Mouse (Mus musculus): ENCODE data around the gene Dclk3.

Dclk3 gene

DNA sequence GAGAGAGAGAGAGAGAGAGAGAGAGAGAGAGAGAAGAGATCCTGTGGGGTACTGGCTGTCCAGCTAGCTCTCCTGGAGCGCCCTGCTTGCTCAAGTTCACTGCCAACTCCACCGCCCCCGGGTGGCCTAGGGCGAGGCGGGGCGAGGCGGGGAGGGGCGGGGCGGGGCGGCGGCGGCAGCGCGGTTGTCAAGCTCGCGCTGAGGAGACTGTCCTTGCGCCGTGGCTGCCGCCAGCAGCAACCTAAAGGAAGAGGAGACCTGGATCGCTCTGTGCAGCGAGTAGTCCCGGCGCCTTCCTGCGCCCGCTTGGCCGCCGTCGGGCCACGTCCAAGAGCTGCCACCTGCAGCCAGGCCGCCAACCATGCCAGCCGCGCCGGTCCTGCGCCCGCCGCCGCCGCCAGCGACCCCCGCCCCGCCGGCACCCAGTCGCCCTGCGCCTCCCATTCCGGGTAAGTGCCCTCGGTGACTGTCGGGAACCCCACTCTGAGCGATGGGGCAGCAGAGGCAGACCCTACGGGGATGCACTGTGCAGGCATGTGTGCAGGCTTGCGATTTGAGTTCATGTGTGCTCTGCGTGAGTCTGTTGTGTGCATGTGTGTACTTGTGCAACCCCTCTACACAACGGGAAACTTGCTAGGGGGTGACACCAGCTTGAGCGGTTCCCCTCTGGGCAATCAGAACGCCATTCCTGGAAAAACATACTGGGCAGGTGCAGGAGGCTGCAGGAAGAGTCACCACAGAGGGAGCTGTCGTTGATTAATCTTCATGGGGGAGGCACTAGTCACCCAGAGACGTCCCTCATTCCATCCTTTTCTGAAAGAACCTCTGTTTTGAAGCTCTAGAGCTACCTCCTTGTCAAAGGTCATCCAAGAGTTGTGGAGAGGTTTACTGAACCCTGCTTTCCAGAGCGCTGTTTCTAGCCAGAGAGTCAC is at the start of gene Dclk3:
Gene Dclk3, plus strand, starts transcription at position 178 of the 932 bp plus-strand sequence.
- peak; percentile 24; the same call in 1 of the 2 replicates for ATAC-seq (ENCODE audit: low TSS enrichment)

DNA sequence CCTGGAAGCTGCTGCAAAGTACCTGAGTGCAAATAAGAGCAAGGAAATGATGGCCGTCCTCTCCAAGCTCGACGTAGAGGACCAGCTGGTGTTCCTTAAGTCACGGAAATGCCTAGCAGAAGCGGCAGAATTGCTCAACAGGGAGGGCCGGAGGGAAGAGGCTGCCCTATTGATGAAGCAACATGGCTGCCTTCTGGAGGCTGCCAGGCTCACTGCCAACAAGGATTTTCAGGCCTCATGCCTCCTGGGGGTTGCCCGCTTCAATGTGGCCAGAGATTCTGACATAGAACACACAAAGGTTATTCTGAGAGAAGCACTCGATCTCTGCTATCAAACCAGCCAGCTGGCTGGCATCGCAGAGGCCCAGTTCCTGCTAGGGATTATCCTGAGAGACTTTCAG is 48.9 kb upstream of the Dclk3 start:
- no peak for ATAC-seq (ENCODE audit: low TSS enrichment)

GRCm38 (mm10) chr9:111391036-111391435 is 47.8 kb upstream of the Dclk3 start:
- ATAC-seq (ENCODE audit: low TSS enrichment): no peak

DNA sequence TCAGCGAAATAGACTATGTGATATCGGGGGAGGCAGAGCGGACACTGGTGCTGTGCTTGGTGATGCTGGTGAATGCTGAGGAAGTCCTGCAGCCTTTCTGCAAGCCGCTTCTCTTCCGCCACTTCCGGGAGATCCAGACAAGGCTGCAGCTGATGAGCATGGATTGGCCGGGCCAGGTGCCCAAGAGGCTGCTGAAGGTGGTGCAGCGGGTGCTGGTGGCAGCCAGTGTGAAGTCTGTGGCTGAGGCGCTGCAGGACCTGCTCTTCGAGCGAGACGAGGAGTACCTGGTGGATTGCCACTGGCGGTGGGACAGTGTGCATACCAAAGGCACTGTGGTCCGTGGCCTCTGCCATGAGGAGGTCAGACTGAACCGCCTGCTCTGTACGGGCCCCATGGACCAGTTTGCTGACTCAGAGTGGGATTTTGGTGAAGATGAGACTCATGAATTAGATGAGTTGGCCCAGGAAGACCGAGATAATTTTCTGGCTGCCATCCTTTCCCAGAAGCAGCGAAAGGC is 46.9 kb upstream of the Dclk3 start:
- ATAC-seq (ENCODE audit: low TSS enrichment): no peak

DNA sequence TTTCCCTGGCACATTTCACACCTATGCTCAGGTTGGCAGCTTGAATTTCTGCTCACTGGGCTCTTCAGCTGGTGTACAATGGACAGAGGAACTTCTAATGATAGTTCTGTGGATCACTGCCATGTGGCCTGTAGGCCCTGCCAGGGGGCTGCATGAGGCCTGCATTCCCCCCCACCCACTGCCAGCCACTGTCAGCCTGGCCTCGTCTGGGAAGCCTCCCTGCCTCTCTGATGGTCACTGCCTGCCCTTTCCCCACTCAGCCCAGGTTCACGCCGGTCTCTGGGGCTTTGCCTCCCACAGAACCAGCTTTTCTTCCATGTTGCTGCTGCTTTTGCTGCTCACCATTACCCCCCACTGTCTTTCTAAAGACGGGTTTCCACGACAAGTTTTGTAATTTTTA is 43.6 kb upstream of the Dclk3 start:
- ATAC-seq (ENCODE audit: low TSS enrichment): no peak

- no peak for ATAC-seq (ENCODE audit: low TSS enrichment)
These were observed 40.8 kb upstream of the Dclk3 start for GRCm38 (mm10) chr9:111398059-111398458.

DNA sequence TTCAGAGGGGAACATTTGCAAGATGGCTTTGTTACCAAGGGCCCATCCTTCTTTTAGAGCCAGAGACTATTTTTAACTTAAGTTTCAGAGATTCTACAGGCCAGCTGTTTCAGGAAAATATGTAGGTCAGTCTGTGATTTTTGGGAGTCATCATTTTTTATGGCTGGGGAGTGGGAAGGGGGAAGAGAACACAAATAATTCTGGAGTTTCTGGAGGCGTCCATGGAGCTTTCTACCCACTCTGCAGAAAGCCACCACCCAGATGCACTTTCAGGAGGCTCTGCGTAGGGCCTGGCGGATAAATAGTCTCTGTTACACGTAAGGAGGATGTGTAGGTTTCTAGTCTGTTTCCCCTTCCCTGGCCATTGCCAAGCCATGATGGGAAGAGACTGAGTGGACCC is 38.8 kb upstream of the Dclk3 start:
- peak; percentile 42; the same call in 1 of the 2 replicates for ATAC-seq (ENCODE audit: low TSS enrichment)

DNA sequence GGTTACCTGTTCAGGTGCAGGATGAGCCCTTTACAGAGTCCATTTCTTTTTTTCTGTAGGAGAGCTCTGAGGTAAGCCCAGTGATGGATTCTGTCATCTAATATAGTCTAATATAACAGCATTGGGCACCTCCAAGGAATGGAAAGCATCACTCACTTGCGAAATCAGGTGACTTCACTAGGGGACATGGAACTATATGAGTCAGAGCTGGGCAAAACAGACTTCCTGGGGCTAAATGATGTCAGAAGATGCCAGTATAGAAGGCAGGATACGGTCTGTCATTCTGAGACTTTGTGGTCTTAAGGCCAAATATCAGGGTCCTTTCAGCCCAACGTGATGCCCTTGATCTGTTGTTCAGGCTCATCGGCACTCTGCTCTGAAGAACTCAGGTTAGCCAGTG is 35.7 kb upstream of the Dclk3 start:
- ATAC-seq (ENCODE audit: low TSS enrichment): no peak

GRCm38 (mm10) chr9:111404346-111405079 is 34.4 kb upstream of the Dclk3 start:
- ATAC-seq (ENCODE audit: low TSS enrichment): peak; percentile 34; the same call in 1 of the 2 replicates

DNA sequence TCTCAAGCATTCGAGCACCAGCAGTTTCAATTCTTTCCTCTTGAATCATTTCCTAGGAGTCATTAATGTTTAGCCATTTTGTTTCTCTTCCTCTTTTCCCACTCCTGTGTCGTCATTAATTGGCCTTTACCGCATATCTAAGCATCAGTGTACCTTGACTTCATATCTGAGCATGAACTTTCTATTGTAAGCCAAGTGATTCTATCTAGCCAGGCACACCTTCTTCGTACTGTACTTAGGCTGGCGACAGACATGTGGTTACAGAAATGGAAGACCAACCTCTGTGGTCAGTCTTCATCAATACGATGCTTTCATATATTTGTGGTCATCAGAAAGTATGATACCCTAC is 33.8 kb upstream of the Dclk3 start:
- ATAC-seq (ENCODE audit: low TSS enrichment): no peak

DNA sequence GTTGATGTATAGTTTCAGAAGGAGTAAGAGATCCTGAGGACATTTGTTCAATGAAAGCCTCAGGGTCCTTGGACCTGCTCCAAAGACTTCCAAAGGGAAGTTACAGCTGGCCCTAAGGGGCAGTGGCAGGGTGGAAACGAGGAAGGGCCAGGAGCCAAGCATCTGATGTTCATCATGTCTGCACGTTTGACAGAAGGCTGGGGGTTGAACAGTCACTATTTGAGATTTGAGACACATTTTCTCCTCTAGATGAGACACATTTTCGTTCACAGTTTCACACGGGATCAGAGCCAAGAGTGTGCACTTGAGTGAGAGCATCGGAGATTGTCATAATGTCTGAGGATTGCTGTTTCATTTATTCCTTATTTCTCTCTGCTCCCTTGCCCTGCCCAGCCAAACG is 30.9 kb upstream of the Dclk3 start:
- ATAC-seq (ENCODE audit: low TSS enrichment): peak; percentile 9; the same call in 1 of the 2 replicates

DNA sequence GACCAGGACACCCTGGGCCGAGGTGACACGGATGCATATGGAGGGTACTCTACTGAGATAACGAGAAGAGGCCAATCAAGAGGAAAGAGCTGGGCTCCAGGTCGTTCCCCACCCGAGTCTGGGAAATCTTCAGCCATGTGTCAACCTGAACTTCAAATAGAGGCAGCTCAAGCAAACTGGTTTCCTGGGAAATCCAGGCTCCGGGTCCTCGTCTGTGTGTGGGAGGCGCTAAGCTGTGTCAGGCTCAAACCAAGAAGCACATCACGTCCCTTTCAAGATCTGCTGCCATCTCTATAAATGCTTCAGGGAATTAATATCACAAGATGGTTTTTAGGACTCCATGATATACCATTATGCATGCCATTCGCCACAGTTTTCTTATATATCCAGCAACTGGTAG is 30.5 kb upstream of the Dclk3 start:
- ATAC-seq (ENCODE audit: low TSS enrichment): peak; percentile 21; the same call in 1 of the 2 replicates

DNA sequence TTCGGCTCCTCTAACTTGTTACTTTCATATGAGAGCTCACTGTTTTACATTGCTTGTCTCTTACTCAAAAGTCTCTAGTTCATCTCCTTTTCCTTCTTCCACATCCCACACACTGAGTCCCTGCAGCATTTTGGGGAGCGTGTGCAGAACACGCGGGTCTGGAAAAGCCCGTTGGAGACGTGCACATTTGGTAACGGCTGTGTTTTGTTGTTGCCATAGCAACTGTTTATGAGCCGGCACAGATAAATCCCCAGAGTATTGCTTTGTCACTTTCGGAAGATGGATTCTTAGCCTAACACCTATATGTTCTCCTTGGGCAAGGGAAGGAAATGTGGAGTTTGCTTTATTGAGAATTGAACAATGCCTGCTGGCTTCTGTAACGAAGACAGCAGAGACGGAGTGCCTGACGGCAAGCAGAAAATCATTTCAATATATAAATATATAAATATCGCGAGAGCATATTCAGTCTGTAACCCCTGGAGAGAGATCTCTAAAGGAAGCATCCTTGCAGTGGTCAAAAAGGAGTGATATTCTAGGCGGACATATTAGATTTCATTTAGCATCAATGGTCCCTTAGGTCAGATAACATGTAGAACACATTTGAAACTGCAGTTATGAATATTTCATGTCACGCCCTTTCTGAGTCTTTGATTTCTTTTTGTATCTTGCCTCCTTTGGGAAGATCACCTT is 26.3 kb upstream of the Dclk3 start:
- ATAC-seq (ENCODE audit: low TSS enrichment): peak; percentile 78

DNA sequence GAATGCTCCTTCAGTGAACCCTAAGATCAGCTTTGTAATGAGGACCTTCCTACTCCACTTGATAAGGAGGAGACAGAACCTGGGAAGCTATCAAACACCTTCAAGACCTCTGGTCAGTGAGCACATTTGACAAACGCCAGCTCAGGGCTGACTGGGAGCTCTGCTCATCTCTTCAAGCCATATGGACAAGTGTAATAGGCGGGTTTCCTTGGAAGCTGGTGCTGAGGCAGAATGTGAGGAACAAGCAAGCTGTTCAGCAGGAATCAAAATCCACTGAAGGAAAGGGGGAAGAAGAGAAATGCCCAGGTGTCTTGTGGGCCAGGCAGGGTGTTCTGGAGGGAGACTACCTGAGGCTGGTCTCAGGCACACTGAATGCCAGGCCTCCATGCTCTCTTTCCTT is 17.0 kb upstream of the Dclk3 start:
- ATAC-seq (ENCODE audit: low TSS enrichment): peak; percentile 55; the same call in 1 of the 2 replicates

GRCm38 (mm10) chr9:111422567-111422966 is 16.3 kb upstream of the Dclk3 start:
- ATAC-seq (ENCODE audit: low TSS enrichment): no peak

GRCm38 (mm10) chr9:111425113-111425512 is 13.8 kb upstream of the Dclk3 start:
- no peak for ATAC-seq (ENCODE audit: low TSS enrichment)

DNA sequence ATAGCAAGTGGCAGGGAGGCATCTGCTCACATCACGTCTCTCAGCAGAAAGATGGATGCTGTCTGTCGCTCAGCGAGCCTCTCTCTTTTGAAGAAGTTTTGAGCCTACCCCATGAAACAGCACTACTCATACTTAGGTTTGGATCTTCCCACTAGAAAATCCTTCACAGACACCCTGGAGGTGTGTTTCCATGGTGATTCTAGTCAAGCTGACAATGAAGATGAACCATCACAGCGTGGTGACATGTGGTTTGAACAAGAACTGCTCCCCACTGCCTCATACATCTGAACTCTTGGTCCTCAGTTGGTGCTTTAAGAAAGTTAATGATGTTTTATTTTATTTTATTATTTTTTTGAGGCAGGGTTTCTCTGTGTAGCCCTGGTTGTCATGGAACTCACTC is 12.9 kb upstream of the Dclk3 start:
- 0 out of 2 replicates have a peak, but pooled peaks have one; percentile 59 for ATAC-seq (ENCODE audit: low TSS enrichment)

GRCm38 (mm10) chr9:111427891-111428555 is 10.9 kb upstream of the Dclk3 start:
- ATAC-seq (ENCODE audit: low TSS enrichment): no peak

GRCm38 (mm10) chr9:111428698-111429362 is 10.1 kb upstream of the Dclk3 start:
- no peak for ATAC-seq (ENCODE audit: low TSS enrichment)

- no peak for ATAC-seq (ENCODE audit: low TSS enrichment)
These were observed 9.5 kb upstream of the Dclk3 start for GRCm38 (mm10) chr9:111429363-111429750.

- peak; percentile 47 for ATAC-seq (ENCODE audit: low TSS enrichment)
These were observed 3.5 kb upstream of the Dclk3 start for GRCm38 (mm10) chr9:111435429-111435828.

Measured in frontal cortex, adult (tissue).